Mouse (Mus musculus) effector memory CD4-positive, alpha-beta T cell, adult 7 months (primary cell): ENCODE measurements around the gene Cd274. TPM values are rescaled to one million over a fixed set of nuclear protein-coding genes. Genes with fewer than 3 reads are reported as not detected.

Source experiments
- polyA plus RNA-seq: library from polyadenylated mRNA; unstranded; fragments of 100-300 nt; shearing (Covaris generic); gene quantifications from one replicate; pipeline ENCODE4 v1.2.1, GENCODE M21; 2017

Cd274 gene
- polyA plus RNA-seq = 162 TPM

GRCm38 (mm10) chr19:29366969-29367622 lies at the start of gene Cd274, which contains the start of gene Plgrkt:
Gene Cd274 (plus strand): TSS chr19:29367455.
Gene Plgrkt (minus strand): TSS chr19:29367390.

GRCm38 (mm10) chr19:29325053-29325851 lies 42.0 kb upstream of the Cd274 start, which contains the start of gene Insl6:
Gene Insl6 (minus strand): TSS chr19:29325356.

GRCm38 (mm10) chr19:29334068-29334745 lies 33.0 kb upstream of the Cd274 start, which contains the start of gene Rln1:
Gene Rln1 (minus strand): TSS chr19:29334670.

GRCm38 (mm10) chr19:29410619-29411018 lies 43.4 kb downstream of the Cd274 start, which contains the start of gene Pdcd1lg2:
Gene Pdcd1lg2 (plus strand): TSS chr19:29410919.

Other genes with a start within 250 kb of the Cd274 start
- gene Jak2, start 115.6 kb upstream of the Cd274 start, polyA plus RNA-seq = 187 TPM
- gene Insl6, start 42.1 kb upstream of the Cd274 start, polyA plus RNA-seq = 51.5 TPM
- gene Rln1, start 32.8 kb upstream of the Cd274 start, polyA plus RNA-seq = not detected
- gene Plgrkt, start 65 bp upstream of the Cd274 start, polyA plus RNA-seq = 249 TPM
- gene Pdcd1lg2, start 43.5 kb downstream of the Cd274 start, polyA plus RNA-seq = 25.2 TPM
- 49.1 TPM for gene Ric1, start 154.8 kb downstream of the Cd274 start, polyA plus RNA-seq